Mouse (Mus musculus) kidney, postnatal 0 days (tissue): ENCODE data around the gene Aldh16a1. TPM values are rescaled to one million over a fixed set of nuclear protein-coding genes. Genes with fewer than 3 reads are reported as not detected.

Experiments
- ATAC-seq: fragments of 200-750 bp; cut with Nextera tagmentation; replicated peaks from 2 replicates; pipeline ENCODE4 v1.8.0; 2017; ENCODE audit warnings: low read depth, moderate number of reproducible peaks, moderate TSS enrichment, moderate library complexity; ENCODE audit not compliant: low FRiP score
- DNase-seq: peaks from one replicate; pipeline ENCODE4 v3.0.0-alpha.2; 2016; ENCODE audit warnings: low spot score
- H3K27ac ChIP-seq: fragments of 300-500 bp; sonication (generic); 2 replicates; pipeline ENCODE4 v1.5.1; 2014; ENCODE audit warnings: mild to moderate bottlenecking
- H3K27me3 ChIP-seq: fragments of 300-500 bp; sonication (generic); 2 replicates; pipeline ENCODE4 v1.6.1; 2014; ENCODE audit warnings: low read length, mixed read lengths; ENCODE audit not compliant: insufficient read depth
- H3K36me3 ChIP-seq: fragments of 300-500 bp; sonication (generic); 2 replicates; pipeline ENCODE4 v1.6.1; 2014; ENCODE audit warnings: low read length, mixed read lengths; ENCODE audit not compliant: insufficient read depth
- H3K4me1 ChIP-seq: fragments of 300-500 bp; sonication (generic); replicated peaks from 2 replicates; pipeline ENCODE4 v1.6.1; 2014; ENCODE audit warnings: antibody characterized with exemption, low read length, mixed read lengths; ENCODE audit not compliant: insufficient read depth
- H3K4me2 ChIP-seq: fragments of 300-500 bp; sonication (generic); 2 replicates; pipeline ENCODE4 v1.6.1; 2014; ENCODE audit warnings: mild to moderate bottlenecking, low read length, moderate library complexity, mixed read lengths
- H3K4me3 ChIP-seq: fragments of 300-500 bp; sonication (generic); replicated peaks from 2 replicates; pipeline ENCODE4 v1.5.1; 2014; ENCODE audit warnings: low read depth, low read length
- H3K9ac ChIP-seq: fragments of 300-500 bp; sonication (generic); 2 replicates; pipeline ENCODE4 v1.6.1; 2014; ENCODE audit warnings: low read depth, low read length
- H3K9me3 ChIP-seq: fragments of 300-500 bp; sonication (generic); replicated peaks from 2 replicates; pipeline ENCODE4 v1.6.1; 2016; ENCODE audit warnings: low read length, inconsistent platforms, mixed read lengths
- CTCF ChIP-seq: IDR thresholded peaks from 2 replicates; pipeline ENCODE4 v1.5.1; 2016; ENCODE audit warnings: antibody characterized with exemption, low read depth, mild to moderate bottlenecking, moderate library complexity
- WGBS: fragments of 180-500 bp; shearing (Covaris S2); extraction: QIAGEN DNeasy Blood & Tissue Kit; methylation state at CpG from one replicate; pipeline ENCODE4 v1.1.7; 2014; 5-methylcytosine and 5-hydroxymethylcytosine counted together
- polyA plus RNA-seq: library from polyadenylated mRNA; unstranded; fragments of >200 nt; fragmentation: Nextera tagmentation; extraction: Ambion mirVana; gene quantifications from 2 replicates; pipeline ENCODE4 v1.2.1, GENCODE M21; 2015

Aldh16a1 gene
- polyA plus RNA-seq, 1 experiment from 2014 or later = 55.4 TPM

DNA sequence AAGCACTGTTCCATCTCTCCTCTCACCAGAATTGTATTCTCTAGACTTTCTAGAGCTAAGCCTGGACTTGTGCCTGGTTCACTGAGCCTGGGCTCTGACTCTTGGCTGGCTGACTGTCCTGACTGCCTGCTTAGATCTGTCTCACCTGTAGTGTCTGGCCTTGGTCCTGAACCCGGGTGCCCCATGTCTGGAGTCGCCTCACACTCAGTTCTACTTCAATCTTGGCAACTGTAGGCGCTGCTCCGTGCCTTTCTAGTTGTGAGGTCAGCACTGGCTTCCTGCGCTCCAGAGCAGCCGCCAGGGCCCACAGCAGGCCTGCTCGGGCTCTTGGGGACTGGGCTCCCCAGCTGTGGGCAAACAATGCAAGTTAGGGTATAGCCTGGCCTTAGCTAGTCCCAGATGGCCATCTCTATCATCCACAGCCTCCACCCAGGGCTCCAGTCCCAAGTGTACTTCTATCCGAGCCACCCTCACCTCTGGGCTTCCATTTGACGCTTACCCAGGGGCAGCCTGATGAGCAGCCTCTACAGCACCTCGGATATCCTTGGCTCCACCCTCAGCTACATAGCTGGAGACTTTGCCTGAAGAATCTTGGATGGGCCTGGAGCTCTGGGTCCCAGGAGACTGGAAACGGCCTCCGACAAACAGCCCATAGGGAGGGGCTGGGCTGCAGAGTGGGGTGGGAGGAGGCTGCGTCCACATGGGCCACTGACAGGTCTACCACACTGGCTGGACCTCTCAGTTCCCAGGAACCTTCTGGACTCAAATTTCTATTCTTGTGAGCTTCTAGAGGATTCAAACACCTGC lies 9.8 kb downstream of the Aldh16a1 start:
- ATAC-seq (no peak), DNase-seq (no peak)
- no peaks in the 10 kb centered on the region for H3K27me3 ChIP-seq
- H3K4me3 ChIP-seq = no peak overlapping the region
- H3K4me2 ChIP-seq = no peak overlapping the region
- H3K4me1 ChIP-seq = 0 out of 2 replicates have a peak, but pooled peaks cover 4% of the 10 kb centered on the region
- 78% methylated on average over 13 of the region's 13 CpGs for WGBS
- H3K27ac ChIP-seq = no peak overlapping the region
- TF ChIP-seq CTCF = no peak
- peaks cover 37% of the 10 kb centered on the region for H3K36me3 ChIP-seq
- no peaks in the 10 kb centered on the region for H3K9me3 ChIP-seq
- H3K9ac ChIP-seq = no peak overlapping the region

- ATAC-seq = no peak
- H3K27me3 ChIP-seq = no peaks in the 10 kb centered on the region
- no peak for DNase-seq
- H3K36me3 ChIP-seq = peaks cover 35% of the 10 kb centered on the region
- WGBS = 93% methylated on average over 5 of the region's 5 CpGs
- TF ChIP-seq CTCF = no peak
- H3K4me3 ChIP-seq = no peak overlapping the region
- no peak overlapping the region for H3K4me2 ChIP-seq
- no peaks in the 10 kb centered on the region for H3K4me1 ChIP-seq
- H3K9me3 ChIP-seq = no peaks in the 10 kb centered on the region
- H3K9ac ChIP-seq = no peak overlapping the region
- H3K27ac ChIP-seq = no peak overlapping the region
These were observed 12.5 kb downstream of the Aldh16a1 start for GRCm38 (mm10) chr7:45141914-45142313.

DNA sequence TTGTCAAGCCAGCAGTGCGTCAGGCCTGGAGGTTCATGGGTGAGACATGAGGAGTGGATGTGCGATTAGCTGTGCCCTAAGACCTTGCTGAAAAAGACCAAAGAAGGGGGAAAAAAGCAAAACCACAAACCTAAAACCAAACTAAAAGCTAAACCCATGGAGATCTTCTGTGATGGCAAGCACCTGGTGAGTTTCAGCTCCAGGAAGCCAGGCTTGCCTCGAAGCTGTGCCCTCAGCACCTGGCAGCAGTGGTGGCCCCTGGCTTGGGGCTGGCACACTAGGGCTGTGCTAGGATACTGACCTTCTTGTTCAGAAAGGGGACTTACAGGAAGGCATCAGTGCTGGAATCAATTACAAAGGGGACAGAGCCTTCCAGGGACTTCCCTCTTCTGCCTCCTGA lies 13.1 kb downstream of the Aldh16a1 start:
- no peak overlapping the region for H3K4me2 ChIP-seq
- no peak for TF ChIP-seq CTCF
- peaks cover 32% of the 10 kb centered on the region for H3K36me3 ChIP-seq
- no peaks in the 10 kb centered on the region for H3K9me3 ChIP-seq
- H3K27ac ChIP-seq = no peak overlapping the region
- no peaks in the 10 kb centered on the region for H3K27me3 ChIP-seq
- H3K4me3 ChIP-seq = no peak overlapping the region
- ATAC-seq = no peak
- WGBS = 86% methylated on average over 3 of the region's 3 CpGs
- DNase-seq = no peak
- H3K4me1 ChIP-seq = no peaks in the 10 kb centered on the region
- H3K9ac ChIP-seq = no peak overlapping the region

- no peak overlapping the region for H3K4me3 ChIP-seq
- ATAC-seq (no peak), DNase-seq (no peak)
- 0 out of 2 replicates have a peak, but pooled peaks cover 3% of the 10 kb centered on the region for H3K4me1 ChIP-seq
- no peak overlapping the region for H3K4me2 ChIP-seq
- peaks cover 22% of the 10 kb centered on the region for H3K36me3 ChIP-seq
- H3K9ac ChIP-seq = no peak overlapping the region
- no peaks in the 10 kb centered on the region for H3K9me3 ChIP-seq
- TF ChIP-seq CTCF = no peak
- H3K27ac ChIP-seq = no peak overlapping the region
- WGBS = 71% methylated on average over 8 of the region's 8 CpGs
- H3K27me3 ChIP-seq = no peaks in the 10 kb centered on the region
These were observed 14.3 kb downstream of the Aldh16a1 start for GRCm38 (mm10) chr7:45139904-45140723.

- peaks cover 9% of the 10 kb centered on the region; the same call in 1 of the 2 replicates for H3K4me1 ChIP-seq
- no peak for ATAC-seq
- no peak for DNase-seq
- H3K9ac ChIP-seq = no peak overlapping the region; the same call in 1 of the 2 replicates
- no peak overlapping the region for H3K4me2 ChIP-seq
- H3K4me3 ChIP-seq = no peak overlapping the region
- no peak overlapping the region for H3K27ac ChIP-seq
- peaks cover 8% of the 10 kb centered on the region; the same call in 1 of the 2 replicates for H3K36me3 ChIP-seq
- H3K27me3 ChIP-seq = no peaks in the 10 kb centered on the region
- WGBS = 70% methylated on average over 1 of the region's 1 CpGs
- H3K9me3 ChIP-seq = no peaks in the 10 kb centered on the region
- TF ChIP-seq CTCF = no peak
These were observed 16.0 kb downstream of the Aldh16a1 start for GRCm38 (mm10) chr7:45138403-45138802.
